Mouse (Mus musculus): ENCODE data around the gene Tmem33. TPM values are rescaled to one million over a fixed set of nuclear protein-coding genes. Genes with fewer than 3 reads are reported as not detected.
A peak's percentile ranks its signal among the peaks of the same experiment; 100 is the strongest.

Tmem33 gene
- polyA plus RNA-seq, 1 experiment from 2014 or later = 78.2 TPM

DNA sequence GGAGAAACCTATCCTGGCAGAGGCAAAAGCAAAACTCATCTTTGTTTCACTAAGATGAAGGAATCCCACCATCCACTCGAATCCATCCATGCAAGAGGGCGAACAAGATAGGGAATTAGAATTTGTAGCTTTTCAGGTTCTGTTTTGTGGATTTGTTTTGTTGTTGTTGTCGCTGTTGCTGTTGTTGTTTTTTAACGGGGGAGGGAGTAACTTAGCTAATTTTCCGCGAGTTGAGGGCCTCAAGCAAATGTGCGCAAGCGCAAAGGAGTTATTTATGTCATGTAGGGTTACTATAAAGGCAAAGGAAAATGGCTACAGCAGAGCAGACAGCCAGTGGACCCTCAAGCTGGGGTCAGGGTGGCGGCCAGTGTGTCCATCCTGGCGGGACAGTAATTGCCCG, 33.1 kb upstream of the Tmem33 start:
- 6% methylated on average over 11 of the region's 11 CpGs for WGBS
- peaks cover 20% of the 10 kb centered on the region for H3K4me1 ChIP-seq
- no peak overlapping the region for H3K4me3 ChIP-seq (replicated peaks)
- H3K36me3 ChIP-seq = no peaks in the 10 kb centered on the region
- H3K27ac ChIP-seq (replicated peaks) = no peak overlapping the region
- ATAC-seq (ENCODE audit: low FRiP score) = no peak
- H3K9me3 ChIP-seq (replicated peaks) = no peaks in the 10 kb centered on the region
- no peak overlapping the region for H3K4me2 ChIP-seq
- peaks cover 87% of the 10 kb centered on the region for H3K27me3 ChIP-seq (replicated peaks)
- no peak overlapping the region for H3K9ac ChIP-seq (replicated peaks)

DNA sequence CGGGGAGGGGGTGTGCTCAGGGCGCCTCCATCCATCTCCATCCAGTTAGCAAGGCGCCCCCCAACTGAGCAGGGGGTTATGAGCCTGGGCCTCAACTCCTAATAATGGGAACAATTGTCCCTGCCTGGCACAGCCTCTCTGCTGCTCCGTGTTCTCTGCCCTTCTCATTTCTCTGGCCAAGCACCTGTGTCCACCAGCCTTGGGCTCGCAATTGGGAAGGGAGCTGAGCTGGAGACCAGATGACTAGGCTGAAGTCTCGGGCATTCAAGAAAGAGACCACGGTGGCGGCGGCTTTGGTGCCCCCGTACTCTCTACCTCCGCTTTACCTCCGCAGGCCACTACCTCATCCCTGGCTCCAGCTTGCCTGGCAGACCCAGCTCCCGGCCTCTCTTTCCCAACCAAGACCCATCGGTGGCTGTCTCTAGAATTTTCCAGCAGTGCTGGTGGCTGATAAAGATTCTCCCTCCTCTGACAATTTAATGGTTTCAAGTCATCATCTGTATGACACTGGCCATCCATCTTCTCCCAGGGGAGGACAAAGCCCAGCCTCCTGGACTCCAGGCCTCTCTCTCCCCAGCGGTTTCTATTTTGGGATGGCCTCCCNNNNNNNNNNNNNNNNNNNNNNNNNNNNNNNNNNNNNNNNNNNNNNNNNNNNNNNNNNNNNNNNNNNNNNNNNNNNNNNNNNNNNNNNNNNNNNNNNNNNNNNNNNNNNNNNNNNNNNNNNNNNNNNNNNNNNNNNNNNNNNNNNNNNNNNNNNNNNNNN, 32.5 kb upstream of the Tmem33 start:
- H3K36me3 ChIP-seq = no peaks in the 10 kb centered on the region
- no peak for ATAC-seq (ENCODE audit: low FRiP score)
- H3K9me3 ChIP-seq (replicated peaks) = no peaks in the 10 kb centered on the region
- H3K4me1 ChIP-seq = peaks cover 14% of the 10 kb centered on the region
- H3K9ac ChIP-seq (replicated peaks) = no peak overlapping the region
- 2% methylated on average over 14 of the region's 15 CpGs for WGBS
- no peak overlapping the region for H3K27ac ChIP-seq (replicated peaks)
- H3K4me3 ChIP-seq (replicated peaks) = no peak overlapping the region
- peaks cover 87% of the 10 kb centered on the region for H3K27me3 ChIP-seq (replicated peaks)
- H3K4me2 ChIP-seq = no peak overlapping the region

DNA sequence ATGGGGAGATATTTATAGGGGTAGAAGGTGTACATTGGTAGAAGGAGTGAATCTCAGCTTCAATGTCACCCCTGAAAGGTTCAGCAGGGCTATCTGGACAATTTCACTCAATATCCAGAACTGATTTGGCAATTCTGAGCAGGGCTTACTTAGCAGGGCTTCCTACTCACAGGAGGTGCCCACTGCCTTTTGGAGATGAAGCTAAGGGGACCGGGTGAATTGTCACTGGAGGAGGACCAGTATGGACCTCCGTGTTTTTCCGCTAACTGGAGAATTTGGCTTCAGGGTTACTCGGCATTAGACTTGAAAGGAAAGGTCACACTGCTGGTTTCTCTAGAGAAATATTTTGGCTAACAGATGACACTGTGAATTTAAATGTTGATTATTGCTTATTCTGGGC, 25.7 kb upstream of the Tmem33 start:
- Histone ChIP-seq H3K9ac (replicated peaks) (no peak overlapping the region), H3K4me3 (replicated peaks) (no peak overlapping the region), H3K27me3 (replicated peaks) (peaks cover 68% of the 10 kb centered on the region), H3K4me1 (peaks cover 9% of the 10 kb centered on the region), H3K9me3 (replicated peaks) (no peaks in the 10 kb centered on the region), H3K36me3 (no peaks in the 10 kb centered on the region), H3K27ac (replicated peaks) (no peak overlapping the region), H3K4me2 (no peak overlapping the region)
- ATAC-seq (ENCODE audit: low FRiP score) = no peak
- 40% methylated on average over 4 of the region's 4 CpGs for WGBS

DNA sequence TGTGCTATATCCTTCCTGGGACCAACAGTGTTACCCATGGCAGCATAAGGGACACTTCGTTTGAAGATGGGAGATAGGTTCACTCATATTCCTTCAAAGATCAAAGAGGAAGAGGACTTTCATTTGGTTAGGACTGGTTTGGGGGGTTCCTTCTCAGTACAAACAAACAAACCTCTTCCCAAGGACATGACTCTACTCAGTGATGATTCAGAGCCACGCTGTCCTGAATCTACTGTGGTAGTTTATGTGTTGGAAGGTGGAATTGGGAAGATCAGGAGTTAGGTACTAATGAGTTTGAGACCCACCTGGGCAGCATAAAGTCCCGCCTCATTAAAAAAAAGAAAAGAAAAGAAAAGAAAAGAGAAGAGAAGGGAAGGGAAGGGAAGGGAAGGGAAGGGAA, 24.9 kb upstream of the Tmem33 start:
- ATAC-seq (ENCODE audit: low FRiP score) = no peak
- H3K27ac ChIP-seq (replicated peaks) = no peak overlapping the region
- H3K4me1 ChIP-seq = peaks cover 8% of the 10 kb centered on the region
- no peak overlapping the region for H3K4me3 ChIP-seq (replicated peaks)
- H3K36me3 ChIP-seq = no peaks in the 10 kb centered on the region
- H3K9ac ChIP-seq (replicated peaks) = no peak overlapping the region
- 63% methylated on average over 3 of the region's 3 CpGs for WGBS
- no peak overlapping the region for H3K4me2 ChIP-seq
- H3K27me3 ChIP-seq (replicated peaks) = peaks cover 64% of the 10 kb centered on the region
- no peaks in the 10 kb centered on the region for H3K9me3 ChIP-seq (replicated peaks)

DNA sequence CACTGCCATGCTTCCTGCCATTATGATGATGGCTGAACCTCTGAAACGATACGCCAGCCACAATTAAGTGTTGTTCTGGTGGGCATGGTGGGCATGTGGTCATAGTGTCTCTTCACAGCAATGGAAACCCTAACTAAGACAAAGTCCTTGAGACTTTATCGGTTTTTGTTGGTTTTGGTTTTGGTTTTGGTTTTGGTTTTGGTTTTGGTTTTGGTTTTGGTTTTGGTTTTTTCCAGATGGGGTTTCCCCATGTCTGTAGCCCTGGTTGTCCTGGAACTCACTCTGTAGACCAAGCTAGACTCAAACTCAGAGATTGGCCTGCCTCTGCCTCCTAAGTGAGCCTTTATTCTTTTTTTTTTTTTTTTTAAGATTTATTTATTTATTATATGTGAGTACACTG, 23.8 kb upstream of the Tmem33 start:
- Histone ChIP-seq H3K9me3 (replicated peaks) (no peaks in the 10 kb centered on the region), H3K27me3 (replicated peaks) (peaks cover 56% of the 10 kb centered on the region), H3K9ac (replicated peaks) (no peak overlapping the region), H3K4me1 (no peaks in the 10 kb centered on the region), H3K27ac (replicated peaks) (no peak overlapping the region), H3K4me2 (no peak overlapping the region), H3K36me3 (no peaks in the 10 kb centered on the region), H3K4me3 (replicated peaks) (no peak overlapping the region)
- no peak for ATAC-seq (ENCODE audit: low FRiP score)
- WGBS = 94% methylated on average over 3 of the region's 3 CpGs

DNA sequence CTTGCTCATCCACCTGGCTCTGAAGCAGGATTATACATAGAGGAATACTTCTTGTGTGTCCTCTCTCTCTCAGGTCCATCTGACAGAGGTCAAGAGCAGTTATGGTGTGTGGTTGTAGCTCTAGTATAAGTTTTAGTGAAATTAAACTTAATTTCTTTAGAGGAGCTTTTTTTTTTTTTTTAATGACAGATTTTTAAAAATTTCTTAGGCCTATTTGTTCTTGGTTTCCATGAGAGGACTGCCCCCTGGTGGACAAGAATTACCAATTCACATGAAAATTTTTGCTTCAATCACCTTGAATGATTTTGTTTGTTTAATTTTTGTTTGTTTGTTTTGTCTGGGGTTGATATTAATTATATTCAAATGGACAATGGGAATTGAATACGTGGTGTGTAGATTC, 22.1 kb upstream of the Tmem33 start:
- Histone ChIP-seq H3K4me1 (no peaks in the 10 kb centered on the region), H3K9ac (replicated peaks) (no peak overlapping the region), H3K27me3 (replicated peaks) (peaks cover 45% of the 10 kb centered on the region), H3K9me3 (replicated peaks) (no peaks in the 10 kb centered on the region), H3K4me2 (no peak overlapping the region), H3K36me3 (no peaks in the 10 kb centered on the region), H3K4me3 (replicated peaks) (no peak overlapping the region), H3K27ac (replicated peaks) (no peak overlapping the region)
- WGBS = 4% methylated on average over 1 of the region's 1 CpGs
- ATAC-seq (ENCODE audit: low FRiP score) = no peak

DNA sequence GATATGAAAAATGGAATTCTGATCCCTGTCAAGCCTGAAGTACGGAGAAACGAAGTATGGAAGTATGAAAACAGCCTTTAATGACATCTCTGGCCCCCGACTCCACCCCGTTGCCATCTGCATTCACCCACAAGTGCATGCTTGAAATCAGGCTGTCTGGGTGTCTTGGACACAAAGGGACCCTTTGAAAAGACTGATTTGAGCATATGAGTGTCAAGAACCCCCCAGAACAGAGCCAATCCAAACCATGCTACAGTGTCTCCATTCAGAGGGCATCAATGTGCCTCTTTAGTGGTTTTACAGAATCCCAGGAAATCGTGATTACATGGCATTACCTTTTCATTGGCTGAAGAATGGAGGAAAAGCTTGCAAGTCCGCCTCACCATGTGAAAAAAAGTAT, 18.7 kb upstream of the Tmem33 start:
- no peaks in the 10 kb centered on the region for H3K4me1 ChIP-seq
- no peak overlapping the region for H3K9ac ChIP-seq (replicated peaks)
- 49% methylated on average over 6 of the region's 6 CpGs for WGBS
- H3K36me3 ChIP-seq = no peaks in the 10 kb centered on the region
- no peak overlapping the region for H3K4me2 ChIP-seq
- ATAC-seq (ENCODE audit: low FRiP score) = no peak
- peaks cover 16% of the 10 kb centered on the region for H3K27me3 ChIP-seq (replicated peaks)
- H3K27ac ChIP-seq (replicated peaks) = no peak overlapping the region
- no peak overlapping the region for H3K4me3 ChIP-seq (replicated peaks)
- no peaks in the 10 kb centered on the region for H3K9me3 ChIP-seq (replicated peaks)

DNA sequence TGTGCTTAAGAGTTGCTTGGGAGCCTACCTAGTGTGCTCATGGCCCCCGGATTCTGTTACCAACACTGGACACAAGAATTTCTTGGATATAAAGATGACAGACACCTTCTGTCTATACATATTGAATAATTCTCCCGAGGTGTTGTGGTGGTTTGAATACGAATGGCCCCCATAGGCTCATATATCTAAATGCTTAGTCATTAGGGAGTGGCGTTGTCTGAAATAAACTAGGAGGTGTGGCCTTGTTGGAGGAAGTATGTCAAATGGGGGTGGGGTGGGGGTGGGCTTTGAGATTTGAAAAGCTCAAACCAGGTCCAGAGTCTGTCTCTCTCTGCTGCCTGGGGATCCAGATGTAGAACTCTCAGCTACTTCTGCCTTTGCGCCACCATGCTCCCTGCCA, 17.1 kb upstream of the Tmem33 start:
- no peak for ATAC-seq (ENCODE audit: low FRiP score)
- 90% methylated on average over 5 of the region's 5 CpGs for WGBS

DNA sequence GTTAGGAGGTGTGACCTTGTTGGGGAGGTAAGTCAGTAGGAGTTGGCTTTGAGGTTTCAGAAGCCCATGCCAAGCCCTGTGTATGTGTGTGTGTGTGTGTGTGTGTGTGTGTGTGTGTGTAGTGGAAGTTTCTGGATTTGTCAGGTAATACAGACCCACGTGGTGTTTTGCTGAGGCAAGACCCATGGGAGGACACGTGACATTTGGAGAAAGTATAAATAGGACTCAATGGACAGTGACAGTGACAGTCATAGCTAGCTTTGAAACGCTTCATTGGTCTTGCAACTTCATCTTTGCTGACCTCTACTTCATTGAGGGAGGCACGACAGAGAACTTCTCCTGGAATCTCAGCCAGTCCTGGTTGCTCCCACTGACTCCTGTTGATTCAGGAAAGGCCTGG, 8.1 kb upstream of the Tmem33 start:
- no peak overlapping the region for H3K27ac ChIP-seq (replicated peaks)
- 83% methylated on average over 4 of the region's 4 CpGs for WGBS
- H3K9me3 ChIP-seq (replicated peaks) = no peaks in the 10 kb centered on the region
- no peaks in the 10 kb centered on the region for H3K4me1 ChIP-seq
- no peaks in the 10 kb centered on the region for H3K27me3 ChIP-seq (replicated peaks)
- no peak for ATAC-seq (ENCODE audit: low FRiP score)
- no peak overlapping the region for H3K4me3 ChIP-seq (replicated peaks)
- H3K36me3 ChIP-seq = no peaks in the 10 kb centered on the region
- H3K4me2 ChIP-seq = no peak overlapping the region
- no peak overlapping the region for H3K9ac ChIP-seq (replicated peaks)

More for the DNA sequence above, 17.1 kb upstream of the Tmem33 start:
- Histone ChIP-seq H3K4me2 (no peak overlapping the region), H3K27me3 (replicated peaks) (peaks cover 10% of the 10 kb centered on the region), H3K4me1 (no peaks in the 10 kb centered on the region), H3K9ac (replicated peaks) (no peak overlapping the region), H3K36me3 (no peaks in the 10 kb centered on the region), H3K4me3 (replicated peaks) (no peak overlapping the region), H3K9me3 (replicated peaks) (no peaks in the 10 kb centered on the region), H3K27ac (replicated peaks) (no peak overlapping the region)

DNA sequence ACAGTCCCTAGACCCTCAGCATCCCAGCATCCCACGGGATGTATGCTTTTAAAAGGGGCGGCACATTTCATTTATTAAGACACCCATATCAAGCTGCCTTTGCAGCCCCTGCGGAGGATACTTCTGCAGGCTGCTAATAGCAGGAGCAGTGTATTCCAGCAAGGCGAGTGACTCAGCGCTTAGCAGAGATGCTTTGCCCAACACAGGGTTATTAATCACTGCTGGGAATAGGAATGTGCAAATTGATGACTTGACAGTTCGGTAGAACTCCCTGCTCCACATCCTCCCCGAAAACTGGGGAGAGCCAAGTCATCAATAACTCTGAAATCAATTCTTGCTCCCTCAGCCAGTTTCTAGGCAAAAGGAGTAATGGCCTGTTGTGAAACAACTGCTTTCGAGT, 4.7 kb upstream of the Tmem33 start:
- H3K36me3 ChIP-seq = no peaks in the 10 kb centered on the region
- no peaks in the 10 kb centered on the region for H3K27me3 ChIP-seq (replicated peaks)
- WGBS = 67% methylated on average over 8 of the region's 8 CpGs

DNA sequence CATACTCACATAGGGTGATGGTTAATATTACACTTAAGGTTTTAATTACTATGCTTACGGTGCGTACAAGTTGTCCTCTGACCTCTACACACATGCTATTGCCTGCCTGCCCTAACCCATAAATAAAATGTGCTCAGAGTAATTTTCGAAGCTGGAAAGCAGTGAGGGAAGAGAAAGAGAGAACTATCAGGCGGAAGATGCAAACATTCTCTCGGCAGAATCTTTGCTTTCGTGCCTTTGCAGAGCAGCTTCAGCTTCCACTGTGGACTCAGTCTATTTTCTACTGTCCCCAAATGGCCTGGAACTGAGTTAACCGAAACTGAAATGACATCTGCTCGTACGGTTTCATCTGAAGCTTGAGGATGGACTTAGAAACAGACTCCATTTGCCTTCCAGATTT, 1.9 kb upstream of the Tmem33 start:
- 90% methylated on average over 9 of the region's 9 CpGs for WGBS
- Histone ChIP-seq H3K27ac (replicated peaks) (no peak overlapping the region), H3K9ac (replicated peaks) (no peak overlapping the region), H3K4me3 (replicated peaks) (no peak overlapping the region), H3K36me3 (no peaks in the 10 kb centered on the region), H3K9me3 (replicated peaks) (no peaks in the 10 kb centered on the region), H3K4me2 (no peak overlapping the region), H3K4me1 (peaks cover 21% of the 10 kb centered on the region), H3K27me3 (replicated peaks) (no peaks in the 10 kb centered on the region)
- ATAC-seq (ENCODE audit: low FRiP score) = no peak

More for the DNA sequence above, 4.7 kb upstream of the Tmem33 start:
- Histone ChIP-seq H3K4me3 (replicated peaks) (no peak overlapping the region), H3K4me2 (no peak overlapping the region), H3K9me3 (replicated peaks) (no peaks in the 10 kb centered on the region), H3K27ac (replicated peaks) (no peak overlapping the region), H3K9ac (replicated peaks) (no peak overlapping the region), H3K4me1 (peaks cover 7% of the 10 kb centered on the region; the same call in 1 of the 2 replicates)
- no peak for ATAC-seq (ENCODE audit: low FRiP score)

DNA sequence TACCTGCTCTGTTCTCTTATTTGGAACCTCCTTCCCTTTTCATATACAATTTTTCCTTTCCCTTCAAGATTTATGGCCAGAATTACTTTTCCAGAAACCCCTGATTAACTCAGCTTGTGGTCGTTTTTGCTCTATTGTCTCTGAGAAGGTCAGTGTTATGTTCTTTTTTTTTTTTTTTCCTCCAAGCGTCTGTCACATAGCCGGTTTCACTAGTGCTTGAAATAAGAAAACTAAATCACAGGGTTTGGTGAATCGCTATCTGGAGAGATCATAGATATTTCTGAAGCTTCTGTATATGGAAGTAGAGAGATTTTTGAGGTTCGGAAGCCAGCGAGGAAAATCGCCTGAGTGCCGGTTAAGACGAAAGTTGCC, 220 bp upstream of the Tmem33 start:
- peak overlapping the region; percentile 52 for H3K9ac ChIP-seq (replicated peaks)
- H3K4me1 ChIP-seq = peaks cover 21% of the 10 kb centered on the region
- H3K4me2 ChIP-seq = peak overlapping the region; percentile 80
- no peaks in the 10 kb centered on the region for H3K27me3 ChIP-seq (replicated peaks)
- H3K4me3 ChIP-seq (replicated peaks) = peak overlapping the region; percentile 66
- under 1% methylated on average over 9 of the region's 9 CpGs for WGBS
- H3K36me3 ChIP-seq = peaks cover 14% of the 10 kb centered on the region
- ATAC-seq (ENCODE audit: low FRiP score) = peak; percentile 21; the same call in 1 of the 2 replicates
- H3K27ac ChIP-seq (replicated peaks) = peak overlapping the region; percentile 92
- no peaks in the 10 kb centered on the region for H3K9me3 ChIP-seq (replicated peaks)
